Mouse (Mus musculus) MEL (cell line): Measurements from ENCODE around the gene Ctnnbl1. TPM values are rescaled to one million over a fixed set of nuclear protein-coding genes. Genes with fewer than 3 reads are reported as not detected.

ENCODE experiments used
- DNase-seq: peaks from one replicate; pipeline ENCODE4 v3.0.0; 2011; ENCODE audit warnings: low read depth, low spot score
- H3K27ac ChIP-seq: 2 replicates; pipeline ENCODE4 v1.5.1; 2012; ENCODE audit warnings: low read depth, mild to moderate bottlenecking, control low read depth, low read length, moderate library complexity; ENCODE audit not compliant: control insufficient read depth
- H3K27me3 ChIP-seq, 2 experiments: fragments of 150-350 bp in 1 of 2; sonication (generic) in 1 of 2; 2 replicates each; pipeline ENCODE4 v1.6.1; 2012; ENCODE audit warnings: low read length in 2 of 2, mild to moderate bottlenecking in 2 of 2, improper control_type of control experiment in 1 of 2, moderate library complexity in 1 of 2; ENCODE audit not compliant: insufficient read depth in 2 of 2, control insufficient read depth in 1 of 2
- H3K36me3 ChIP-seq, 2 experiments: 2 replicates each; pipeline ENCODE4 v1.6.1; 2012 to 2014; ENCODE audit warnings: low read length in 2 of 2, improper control_type of control experiment in 1 of 2, inconsistent platforms in 1 of 2, mild to moderate bottlenecking in 1 of 2; ENCODE audit not compliant: insufficient read depth in 2 of 2, control insufficient read depth in 1 of 2
- H3K4me1 ChIP-seq, 2 experiments: fragments of 150-350 bp in 1 of 2; sonication (generic) in 1 of 2; 2 replicates each; pipeline ENCODE4 v1.6.1; 2012; ENCODE audit warnings: low read length in 2 of 2, improper control_type of control experiment in 1 of 2, mild to moderate bottlenecking in 1 of 2; ENCODE audit not compliant: insufficient read depth in 2 of 2, control insufficient read depth in 1 of 2
- H3K4me3 ChIP-seq, 2 experiments: fragments of 150-350 bp in 1 of 2; sonication (generic) in 1 of 2; 2 replicates each; pipeline ENCODE4 v1.5.1; 2012; ENCODE audit warnings: low read depth in 2 of 2, low read length in 2 of 2, mild to moderate bottlenecking in 2 of 2, moderate library complexity in 2 of 2, control low read depth in 1 of 2, improper control_type of control experiment in 1 of 2; ENCODE audit not compliant: control insufficient read depth in 1 of 2, insufficient read depth in 1 of 2
- H3K79me2 ChIP-seq: 2 replicates; pipeline ENCODE4 v1.6.1; 2012; ENCODE audit warnings: mild to moderate bottlenecking, low read length, moderate library complexity; ENCODE audit not compliant: control insufficient read depth, poor library complexity, insufficient read depth
- H3K9ac ChIP-seq: 2 replicates; pipeline ENCODE4 v1.6.1; 2012; ENCODE audit warnings: low read depth, mild to moderate bottlenecking, control low read depth, low read length, moderate library complexity; ENCODE audit not compliant: control insufficient read depth, poor library complexity, severe bottlenecking
- H3K9me3 ChIP-seq: fragments of 150-350 bp; sonication (generic); replicated peaks from 2 replicates; pipeline ENCODE4 v1.6.1; 2012; ENCODE audit warnings: mild to moderate bottlenecking, low read length, improper control_type of control experiment, moderate library complexity; ENCODE audit not compliant: insufficient read depth
- BHLHE40 ChIP-seq: IDR thresholded peaks from 2 replicates; pipeline ENCODE4 v1.6.1; 2012; ENCODE audit warnings: low read depth, mild to moderate bottlenecking, inconsistent platforms, low read length, improper control_type of control experiment, borderline replicate concordance
- CHD1 ChIP-seq: IDR thresholded peaks from 2 replicates; pipeline ENCODE4 v1.6.1; 2012; ENCODE audit warnings: low read depth, mild to moderate bottlenecking, inconsistent platforms, low read length, improper control_type of control experiment
- E2F4 ChIP-seq: IDR thresholded peaks from 2 replicates; pipeline ENCODE4 v1.6.1; 2011; ENCODE audit warnings: low read depth, low read length, improper control_type of control experiment, borderline replicate concordance
- ETS1 ChIP-seq: IDR thresholded peaks from 2 replicates; pipeline ENCODE4 v1.6.1; 2012; ENCODE audit warnings: low read depth, mild to moderate bottlenecking, inconsistent platforms, low read length, improper control_type of control experiment, moderate library complexity
- HCFC1 ChIP-seq: IDR thresholded peaks from 2 replicates; pipeline ENCODE4 v1.6.1; 2012; ENCODE audit warnings: low read depth, mild to moderate bottlenecking, inconsistent platforms, low read length, improper control_type of control experiment, moderate library complexity
- KAT2A ChIP-seq: conservative IDR thresholded peaks from 2 replicates; pipeline ENCODE4 v1.6.1; 2012; ENCODE audit warnings: low read depth, low read length, improper control_type of control experiment, inconsistent platforms
- MAX ChIP-seq: IDR thresholded peaks from 2 replicates; pipeline ENCODE4 v1.6.1; 2011; ENCODE audit warnings: low read length, improper control_type of control experiment
- MAZ ChIP-seq: IDR thresholded peaks from 2 replicates; pipeline ENCODE4 v1.6.1; 2012; ENCODE audit warnings: low read depth, mild to moderate bottlenecking, inconsistent platforms, low read length, improper control_type of control experiment
- MXI1 ChIP-seq: IDR thresholded peaks from 2 replicates; pipeline ENCODE4 v1.6.1; 2011; ENCODE audit warnings: mild to moderate bottlenecking, low read depth, low read length, improper control_type of control experiment
- MYB ChIP-seq: IDR thresholded peaks from 2 replicates; pipeline ENCODE4 v1.6.1; 2011; ENCODE audit warnings: mild to moderate bottlenecking, low read depth, low read length, improper control_type of control experiment
- MYC ChIP-seq: IDR thresholded peaks from 2 replicates; pipeline ENCODE4 v1.6.1; 2011; ENCODE audit warnings: low read depth, mild to moderate bottlenecking, low read length, improper control_type of control experiment, moderate library complexity
- POLR2AphosphoS2 ChIP-seq: IDR thresholded peaks from 2 replicates; pipeline ENCODE4 v1.6.1; 2011; ENCODE audit warnings: low read length, improper control_type of control experiment
- RCOR1 ChIP-seq: IDR thresholded peaks from 2 replicates; pipeline ENCODE4 v1.6.1; 2012; ENCODE audit warnings: low read depth, mild to moderate bottlenecking, inconsistent platforms, low read length, improper control_type of control experiment
- SMC3 ChIP-seq: IDR thresholded peaks from 2 replicates; pipeline ENCODE4 v1.6.1; 2011; ENCODE audit warnings: low read depth, low read length, improper control_type of control experiment
- TBP ChIP-seq: IDR thresholded peaks from 2 replicates; pipeline ENCODE4 v1.8.0; 2011; ENCODE audit warnings: low read depth, low read length, improper control_type of control experiment
- UBTF ChIP-seq: IDR thresholded peaks from 2 replicates; pipeline ENCODE4 v1.6.1; 2012; ENCODE audit warnings: low read depth, mild to moderate bottlenecking, inconsistent platforms, low read length, improper control_type of control experiment, moderate library complexity, borderline replicate concordance; ENCODE audit not compliant: insufficient read depth
- USF1 ChIP-seq: IDR thresholded peaks from 2 replicates; pipeline ENCODE4 v1.6.1; 2014; ENCODE audit warnings: low read depth, mild to moderate bottlenecking, inconsistent platforms, low read length, improper control_type of control experiment, moderate library complexity
- USF2 ChIP-seq, 2 experiments: IDR thresholded peaks; 2 replicates each; pipeline ENCODE4 v1.6.1; 2011 to 2012; ENCODE audit warnings: improper control_type of control experiment in 2 of 2, low read length in 2 of 2, borderline replicate concordance in 1 of 2, inconsistent platforms in 1 of 2, low read depth in 1 of 2, mild to moderate bottlenecking in 1 of 2; ENCODE audit not compliant: insufficient read depth in 1 of 2
- ZC3H11A ChIP-seq: IDR thresholded peaks from 2 replicates; pipeline ENCODE4 v1.6.1; 2012; ENCODE audit warnings: low read depth, mild to moderate bottlenecking, inconsistent platforms, low read length, improper control_type of control experiment
- ZNF384 ChIP-seq: IDR thresholded peaks from 2 replicates; pipeline ENCODE4 v1.6.1; 2012; ENCODE audit warnings: low read depth, mild to moderate bottlenecking, inconsistent platforms, low read length, improper control_type of control experiment
- polyA plus RNA-seq, 2 experiments: library from polyadenylated mRNA; stranded (reverse) in 1 of 2; unstranded in 1 of 2; fragments of >175 nt in 1 of 2; fragments of >200 nt in 1 of 2; gene quantifications; 2 replicates each; pipeline versions ENCODE4 v1.2.1 to v1.2.4; 2012; ENCODE audit warnings: low replicate concordance in 2 of 2, low read depth in 1 of 2; ENCODE audit not compliant: insufficient read length in 2 of 2, insufficient read depth in 1 of 2, missing spikeins in 1 of 2
- total RNA-seq: library from RNA; depleted of rRNA; stranded (reverse); fragments of 300-350 nt; gene quantifications from 2 replicates; pipeline ENCODE4 v1.2.3, GENCODE M21; 2012

Gene Ctnnbl1
- total and polyA plus RNA-seq, 3 experiments = 60.7 to 61.7 TPM; not detected in 1

DNA sequence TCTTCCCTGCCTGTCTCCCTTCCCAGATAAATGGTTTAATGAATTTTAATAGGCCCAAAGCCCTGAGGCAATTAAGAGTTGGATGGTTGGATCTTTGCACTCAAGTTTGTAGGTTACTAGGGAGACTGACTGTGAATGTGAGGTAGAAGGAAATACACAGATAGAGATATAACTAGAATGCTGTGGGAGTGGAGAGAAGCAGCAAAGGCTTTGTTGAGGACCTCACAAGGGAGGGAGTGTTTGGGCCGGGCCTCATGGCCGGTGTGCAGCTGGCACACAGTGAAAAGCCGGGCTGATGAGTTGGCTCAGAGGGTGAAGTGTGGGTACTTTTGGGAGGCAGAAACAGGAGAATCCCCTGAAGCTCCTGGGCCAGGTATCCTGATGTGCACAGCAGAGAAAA is 43.8 kb downstream of the Ctnnbl1 start:
- H3K79me2 ChIP-seq = no peaks in the 10 kb centered on the region
- no peaks in the 10 kb centered on the region for H3K27me3 ChIP-seq
- H3K9ac ChIP-seq = no peak overlapping the region
- DNase-seq = no peak
- H3K4me3 ChIP-seq = no peak overlapping the region
- no peaks in the 10 kb centered on the region for H3K9me3 ChIP-seq
- peaks cover 0 to 4% of the 10 kb centered on the region in 2 experiments; a peak in 2 of 4 replicates for H3K36me3 ChIP-seq
- H3K4me1 ChIP-seq = no peaks in the 10 kb centered on the region
- H3K27ac ChIP-seq = no peak overlapping the region
- TF ChIP-seq TBP (no peak), BHLHE40 (no peak), MYB (no peak), MAX (no peak), SMC3 (no peak), MAZ (no peak), ZC3H11A (no peak), CHD1 (no peak), USF2 (IDR thresholded peaks at IDR 0.05; ENCODE audit: borderline replicate concordance in 1 of 2, insufficient read depth in 1 of 2, low read depth in 1 of 2, low read length in 2 of 2) (no peak), E2F4 (no peak), POLR2AphosphoS2 (no peak), RCOR1 (no peak), UBTF (no peak), HCFC1 (no peak), ETS1 (no peak), MYC (no peak), KAT2A (no peak)
- TF ChIP-seq, all 39 proteins: peak for 0

DNA sequence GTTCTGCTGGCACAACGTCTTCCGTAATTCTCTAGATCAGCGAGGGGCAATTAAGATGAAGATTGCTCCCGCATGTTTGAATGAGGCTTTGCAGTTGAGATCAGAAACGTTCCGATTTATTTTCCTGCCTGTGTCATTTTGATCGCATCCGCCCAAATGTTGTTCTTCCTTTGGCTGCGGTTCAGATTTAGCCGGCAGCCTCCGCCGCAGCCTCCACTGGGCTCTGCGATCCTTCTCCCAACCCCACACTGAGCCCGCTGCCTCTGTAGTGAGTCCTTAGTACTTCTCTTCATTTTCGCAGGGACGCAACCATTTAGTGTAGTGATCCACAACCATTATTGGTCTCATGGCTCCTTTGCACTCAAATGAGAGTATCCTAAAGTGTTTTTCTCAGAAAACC is 46.0 kb downstream of the Ctnnbl1 start:
- no peaks in the 10 kb centered on the region for H3K79me2 ChIP-seq
- H3K36me3 ChIP-seq = peaks cover 0 to 4% of the 10 kb centered on the region in 2 experiments; a peak in 2 of 4 replicates
- no peaks in the 10 kb centered on the region for H3K9me3 ChIP-seq
- H3K4me1 ChIP-seq = no peaks in the 10 kb centered on the region
- H3K4me3 ChIP-seq = no peak overlapping the region
- no peak for DNase-seq
- no peak overlapping the region for H3K9ac ChIP-seq
- no peak overlapping the region for H3K27ac ChIP-seq
- H3K27me3 ChIP-seq = no peaks in the 10 kb centered on the region
- TF ChIP-seq ZNF384 (no peak), CHD1 (no peak), USF1 (no peak), MXI1 (no peak)
